Mouse (Mus musculus) embryonic fibroblast, embryonic 13.5 days (primary cell): ENCODE measurements around the gene Vmn1r19.
"Not testable (repeated sequence)": the region's sequence is repeated elsewhere in the genome, so short reads cannot be mapped to it uniquely, and the experiment has no call there.

Source experiments
- CTCF ChIP-seq: IDR thresholded peaks from 2 replicates; pipeline ENCODE4 v1.5.1; 2011; ENCODE audit warnings: mild to moderate bottlenecking, control low read depth, low read length, moderate library complexity, borderline replicate concordance; ENCODE audit not compliant: insufficient read depth
- POLR2A ChIP-seq: IDR thresholded peaks from 2 replicates; pipeline ENCODE4 v1.6.1; 2011; ENCODE audit warnings: low read depth, mild to moderate bottlenecking, control low read depth, low read length, moderate library complexity

- not testable (repeated sequence) for TF ChIP-seq POLR2A, CTCF
These were observed at the start of gene Vmn1r19 for GRCm38 (mm10) chr6:57403480-57403879.
